Mouse (Mus musculus) left cerebral cortex, postnatal 4 days (tissue): ENCODE results near the gene Cd6. TPM values are rescaled to one million over a fixed set of nuclear protein-coding genes. Genes with fewer than 3 reads are reported as not detected.

ENCODE experiments used
- DNase-seq: peaks from one replicate; pipeline ENCODE4 v3.0.0-alpha.2; 2022
- intact Hi-C: fragments of 180-260 bp; cut with DNase I; formaldehyde crosslinking; loops from one replicate; pipeline ENCODE4 v1.15.1; 2025
- total RNA-seq, 2 experiments: library from RNA; stranded (reverse); gene quantifications; 2 replicates each; pipeline ENCODE4 v1.2.3; 2021

Cd6 gene
- total RNA-seq, 2 experiments from 2014 or later, result not detected

DNA sequence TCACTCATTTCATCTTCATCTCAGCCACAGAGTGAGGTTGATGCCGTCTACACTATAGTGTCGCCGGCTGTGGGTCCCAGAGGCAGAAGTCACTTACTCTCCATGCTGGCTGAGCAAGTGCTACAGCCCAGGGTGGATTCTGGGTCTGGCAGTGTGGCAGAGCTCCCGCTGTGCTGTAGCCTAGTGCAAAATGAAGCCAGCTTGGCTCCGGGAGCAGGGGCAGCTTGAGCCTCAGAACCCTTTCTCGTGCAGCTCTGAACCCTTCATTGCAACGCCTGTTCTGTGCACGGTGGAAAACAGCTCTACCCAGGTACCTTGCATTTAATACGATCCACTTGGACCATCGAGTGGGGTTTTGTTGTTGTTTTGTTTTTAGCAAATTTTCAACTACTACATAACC is 62.2 kb downstream of the Cd6 start:
- DNase-seq, result peak; percentile 72
- intact Hi-C loops, result no loop called here

DNA sequence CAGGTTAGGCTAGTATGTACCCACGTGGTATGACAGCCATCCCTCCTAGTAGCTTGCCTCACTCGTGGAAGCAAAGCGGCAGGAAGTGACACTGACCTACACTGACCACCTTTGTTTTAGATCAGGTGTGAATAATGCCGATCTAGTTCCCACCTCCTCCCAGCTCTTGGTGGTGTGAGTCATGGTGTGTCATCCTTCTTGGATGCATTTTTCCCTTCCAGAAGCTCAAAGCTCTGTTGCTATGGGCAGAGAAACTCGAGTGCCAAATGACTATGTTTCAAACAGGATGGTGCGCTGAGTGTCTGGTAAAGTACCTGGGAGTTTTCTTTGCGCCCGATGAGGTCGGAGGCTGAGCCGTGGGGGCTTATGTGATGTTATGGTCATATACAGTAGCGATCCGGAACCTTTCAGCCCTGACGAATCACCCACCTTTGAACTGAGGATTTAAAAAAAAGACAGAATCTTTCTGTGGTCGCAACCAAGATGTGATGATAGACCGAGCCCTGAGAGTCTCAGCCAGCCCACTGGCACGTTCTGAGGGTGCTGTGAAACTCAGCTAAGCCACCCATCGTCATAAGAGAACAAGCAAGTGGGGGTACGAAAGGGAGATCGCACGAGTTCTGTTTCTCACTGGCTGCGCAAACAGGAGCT is 66.4 kb downstream of the Cd6 start:
- intact Hi-C loops, result no loop called here
- no peak for DNase-seq

- intact Hi-C loops, result no loop called here
These were observed 67.4 kb downstream of the Cd6 start for GRCm38 (mm10) chr19:10762468-10762867.

GRCm38 (mm10) chr19:10761794-10762415 is 68.0 kb downstream of the Cd6 start:
- DNase-seq, result no peak

More at GRCm38 (mm10) chr19:10762468-10762867, 67.4 kb downstream of the Cd6 start:
- no peak for DNase-seq

DNA sequence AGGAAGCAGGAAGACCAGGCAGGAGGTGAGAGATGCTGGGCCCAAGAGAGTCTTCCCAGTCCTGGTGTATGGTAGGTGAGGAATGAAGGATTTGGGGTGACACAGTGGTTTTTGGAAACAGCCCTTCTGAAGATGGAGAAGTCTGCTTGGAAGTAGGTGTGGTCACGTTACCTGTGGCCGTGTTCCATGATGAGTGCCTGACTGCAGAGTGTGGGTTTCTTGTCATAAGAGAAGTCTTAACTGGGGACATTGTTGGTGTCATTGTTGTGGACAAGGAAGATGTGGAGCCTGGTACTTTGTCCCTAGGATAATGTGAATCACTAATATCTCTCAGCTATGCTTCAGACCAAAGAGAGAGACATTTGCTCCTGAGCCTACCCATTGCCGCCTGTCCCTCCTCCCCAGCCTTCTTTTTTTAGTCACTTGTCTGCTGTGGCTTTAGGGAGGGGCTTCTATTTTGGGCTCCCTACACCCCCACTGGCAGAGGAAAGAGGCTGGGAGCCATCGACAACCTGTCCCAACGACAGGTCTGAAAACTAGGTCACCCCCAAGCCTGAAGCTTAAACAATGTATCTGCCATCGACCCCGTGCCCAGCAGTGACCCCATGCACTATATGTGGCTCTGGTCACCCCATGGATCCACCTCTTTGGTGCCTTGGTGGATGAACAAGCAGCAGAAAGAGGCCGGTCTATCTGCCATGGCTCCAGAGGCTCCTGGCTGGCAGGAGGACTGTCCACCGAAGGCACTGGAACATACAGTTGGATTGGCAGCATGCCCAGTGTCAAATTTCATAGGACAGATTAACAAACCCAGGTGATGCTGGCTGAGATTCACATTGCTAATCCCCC is 69.7 kb downstream of the Cd6 start:
- intact Hi-C loops, result no loop called here
- DNase-seq, result peak; percentile 59

More at GRCm38 (mm10) chr19:10761794-10762415, 68.0 kb downstream of the Cd6 start:
- intact Hi-C loops, result no loop called here

DNA sequence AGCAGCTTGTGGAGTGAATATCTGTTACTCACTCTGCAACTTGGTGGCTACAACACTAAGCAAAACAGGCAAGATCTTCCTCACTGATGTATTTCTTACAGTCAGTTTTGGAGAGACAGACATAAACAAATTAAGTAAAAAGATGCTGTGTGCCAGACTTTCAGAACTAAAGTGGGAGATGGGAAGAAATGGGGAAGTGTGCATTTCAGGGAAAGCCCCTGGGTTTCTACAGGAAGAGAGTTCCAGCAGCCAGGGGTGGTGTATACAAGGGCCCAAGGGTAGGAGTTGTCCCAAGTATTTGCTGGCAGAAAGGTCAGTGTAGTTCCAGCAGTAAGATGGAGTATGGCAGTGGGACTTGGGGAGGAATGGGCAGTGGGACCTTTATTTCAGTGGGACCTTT is 70.3 kb downstream of the Cd6 start:
- no peak for DNase-seq
- intact Hi-C loops, result no loop called here

DNA sequence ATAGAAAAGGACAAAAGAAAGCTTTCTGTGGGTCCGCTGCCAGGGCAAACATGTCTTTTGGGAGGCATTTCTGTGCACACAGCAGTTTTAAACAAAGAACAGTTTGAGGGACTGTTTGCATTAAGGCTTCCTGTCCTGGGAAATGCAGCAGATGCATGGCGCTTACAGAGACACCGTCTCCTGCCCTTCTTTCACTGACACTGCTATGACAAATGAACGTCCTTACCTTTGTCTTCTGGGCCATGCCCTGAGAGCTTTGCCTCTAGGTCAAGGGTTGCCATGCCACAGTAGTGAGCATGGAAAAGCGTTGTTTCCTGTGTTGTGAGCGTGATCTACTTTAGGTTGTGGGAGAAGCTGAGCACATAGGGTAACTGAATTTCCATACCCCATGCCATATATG is 71.2 kb downstream of the Cd6 start:
- no peak for DNase-seq
- intact Hi-C loops, result no loop called here

GRCm38 (mm10) chr19:10757526-10757925 is 72.3 kb downstream of the Cd6 start:
- intact Hi-C loops, result no loop called here
- no peak for DNase-seq

- DNase-seq, result no peak
- intact Hi-C loops, result no loop called here
These were observed 72.7 kb downstream of the Cd6 start for GRCm38 (mm10) chr19:10757125-10757524.

DNA sequence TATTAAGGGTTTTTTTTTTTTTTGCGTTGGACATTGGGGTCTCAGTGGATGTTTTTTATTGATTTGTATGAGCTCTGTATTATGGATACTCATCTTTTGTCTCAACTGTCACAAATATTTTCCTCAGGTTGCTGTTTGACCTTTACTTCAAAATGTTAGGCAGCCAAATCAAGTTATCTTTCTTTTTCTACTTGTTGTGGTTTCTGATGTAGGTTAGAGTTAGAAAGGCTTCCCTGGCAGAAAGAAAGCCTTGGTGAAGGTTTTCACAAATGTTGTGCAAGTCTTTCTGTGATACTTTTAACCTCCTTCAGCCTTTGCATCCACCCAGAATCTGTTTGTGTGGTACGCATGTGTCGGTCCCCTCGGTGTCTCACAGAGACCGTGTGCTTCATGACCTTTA is 77.2 kb downstream of the Cd6 start:
- intact Hi-C loops, result no loop called here
- DNase-seq, result no peak

DNA sequence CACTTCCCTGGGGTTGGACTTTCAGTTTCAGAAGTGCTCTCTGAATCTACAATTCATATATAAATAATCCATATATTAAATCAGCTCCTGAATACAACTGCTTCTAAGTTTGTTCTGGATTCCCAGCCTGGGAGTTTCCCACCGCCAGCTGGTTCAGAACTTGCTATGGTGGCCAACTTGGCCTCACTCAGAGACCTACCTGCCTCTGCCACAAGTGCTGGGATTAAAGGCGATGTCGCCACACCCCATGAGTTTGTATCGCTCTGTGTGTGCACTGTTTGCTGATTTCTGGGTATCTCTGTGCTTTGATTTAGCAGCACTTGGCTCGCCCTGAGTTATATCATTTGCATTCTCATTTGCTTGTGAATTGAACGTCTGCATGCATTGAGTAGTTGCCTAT is 77.8 kb downstream of the Cd6 start:
- intact Hi-C loops, result no loop called here
- no peak for DNase-seq

- intact Hi-C loops, result no loop called here
- no peak for DNase-seq
These were observed 78.3 kb downstream of the Cd6 start for GRCm38 (mm10) chr19:10751607-10752006.

GRCm38 (mm10) chr19:10750161-10750560 is 79.7 kb downstream of the Cd6 start:
- intact Hi-C loops, result no loop called here

DNA sequence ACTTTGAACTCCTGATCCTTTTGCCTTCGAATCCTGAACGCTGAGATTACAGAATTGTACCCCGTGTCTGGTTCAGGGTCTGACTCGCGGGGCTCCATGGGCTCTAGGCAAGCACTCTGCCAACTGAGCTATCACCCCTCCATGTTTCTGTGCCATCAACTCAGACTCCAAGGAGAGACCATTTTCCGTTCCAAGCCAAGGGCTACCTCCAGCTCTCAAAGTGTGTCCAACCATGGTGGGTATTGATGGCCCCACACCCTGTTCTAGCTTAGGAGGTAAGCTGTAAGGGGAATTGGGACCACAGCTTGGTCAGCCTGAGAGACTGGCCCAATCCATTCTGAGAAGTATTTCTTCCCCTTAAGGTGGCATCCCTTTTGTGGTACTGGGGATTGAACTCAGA is 80.6 kb downstream of the Cd6 start:
- intact Hi-C loops, result no loop called here
- DNase-seq, result no peak

More at GRCm38 (mm10) chr19:10750161-10750560, 79.7 kb downstream of the Cd6 start:
- no peak for DNase-seq

- intact Hi-C loops, result no loop called here
- DNase-seq, result no peak
These were observed 81.3 kb downstream of the Cd6 start for GRCm38 (mm10) chr19:10748401-10749102.

- no peak for DNase-seq
- intact Hi-C loops, result no loop called here
These were observed 82.1 kb downstream of the Cd6 start for GRCm38 (mm10) chr19:10747718-10748117.

- no peak for DNase-seq
- intact Hi-C loops, result no loop called here
These were observed 82.7 kb downstream of the Cd6 start for GRCm38 (mm10) chr19:10747182-10747581.

DNA sequence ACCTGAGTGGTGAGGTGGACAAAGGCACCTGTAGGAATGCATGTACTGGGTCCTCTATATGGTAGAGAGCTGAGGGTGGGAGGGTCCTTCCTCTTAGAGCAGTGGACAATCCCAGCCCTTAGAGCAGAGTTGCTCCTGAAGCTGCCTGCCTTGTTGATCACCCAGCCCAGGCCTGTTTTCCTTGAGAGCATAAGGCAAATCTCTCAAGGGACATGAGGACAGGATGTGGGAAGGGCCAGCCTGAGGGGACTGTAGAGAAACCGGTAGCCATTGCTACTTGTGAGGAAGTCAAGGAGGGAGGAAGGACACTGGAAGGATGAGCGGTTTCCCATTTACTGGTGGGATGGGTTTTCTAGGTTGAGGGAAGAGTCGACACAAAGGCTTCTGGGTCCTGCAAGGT is 87.3 kb downstream of the Cd6 start:
- intact Hi-C loops, result no loop called here
- DNase-seq, result no peak

DNA sequence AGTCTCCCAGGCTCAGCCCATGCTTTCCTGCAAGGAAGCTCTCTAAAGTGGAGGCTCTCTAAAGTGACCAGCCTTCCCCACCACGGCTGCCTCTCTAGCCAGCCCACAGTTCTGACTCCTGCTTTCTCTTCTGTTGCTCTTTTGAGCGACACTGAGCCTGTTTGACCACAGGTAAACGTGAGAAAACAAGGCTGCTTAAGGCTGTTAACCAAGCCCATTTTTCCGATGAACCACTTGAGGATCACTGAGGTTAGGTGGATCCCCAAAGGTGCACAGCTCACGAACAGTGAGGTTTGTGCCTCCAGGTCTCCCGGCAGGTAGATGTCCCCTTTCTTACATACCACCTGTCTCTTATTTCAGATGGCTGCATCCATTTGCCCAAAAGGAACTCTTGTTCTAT is 87.7 kb downstream of the Cd6 start:
- intact Hi-C loops, result no loop called here

GRCm38 (mm10) chr19:10740641-10741440 is 89.0 kb downstream of the Cd6 start:
- intact Hi-C loops, result no loop called here
- DNase-seq, result no peak

More for the DNA sequence above, 87.7 kb downstream of the Cd6 start:
- DNase-seq, result no peak
